Mouse (Mus musculus): ENCODE measurements around the gene Taf1c. TPM values are rescaled to one million over a fixed set of nuclear protein-coding genes. Genes with fewer than 3 reads are reported as not detected.

Gene Taf1c
- polyA plus RNA-seq (2012; rRNA removed), result 13.6 and 15.8 TPM in 2 replicates

DNA sequence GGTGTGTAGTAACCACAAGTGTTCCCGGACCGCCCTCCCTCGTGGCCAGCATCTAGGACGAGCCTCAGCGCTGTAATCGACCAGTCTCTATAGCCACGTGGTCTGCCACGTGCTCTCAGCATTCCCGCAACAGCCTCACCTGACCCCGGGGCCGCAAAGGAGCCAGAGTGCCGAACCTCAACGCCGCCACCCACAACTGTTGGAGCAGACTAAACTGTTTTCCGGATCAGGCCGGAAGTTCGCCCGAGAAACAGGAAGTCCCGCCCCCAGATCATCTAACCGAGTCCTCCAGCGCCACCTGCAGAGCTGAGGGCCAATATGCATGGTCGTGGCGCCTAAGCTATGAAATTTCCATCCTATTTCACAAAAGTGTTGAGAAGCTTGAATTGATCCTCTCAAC, at the start of gene Taf1c:
Gene Taf1c (minus strand): TSS at position 227 of the 400 bp plus-strand sequence.

DNA sequence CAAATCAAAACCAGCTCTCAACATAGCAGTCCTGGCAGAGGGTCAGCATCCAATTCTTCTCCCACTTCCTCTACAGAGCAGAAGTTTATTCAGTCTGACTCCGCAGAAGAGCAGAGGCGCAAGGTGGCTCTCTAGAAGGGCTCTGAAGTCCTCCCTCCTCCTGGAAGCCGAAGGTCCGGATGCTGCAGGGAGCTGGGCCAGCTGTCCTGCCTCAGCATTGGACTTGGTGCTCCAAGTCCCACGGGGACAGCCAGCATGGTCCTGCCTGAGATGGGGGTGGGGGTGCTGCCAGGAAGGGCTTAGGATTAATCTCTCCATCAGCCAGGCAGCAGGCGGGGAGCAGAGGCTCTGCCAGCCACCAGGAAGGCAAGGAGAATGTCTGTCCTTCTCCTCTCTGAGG, 30.4 kb upstream of the Taf1c start, which contains the start of gene Kcng4:
Gene Kcng4 (minus strand): TSS at position 303 of the 400 bp plus-strand sequence.

DNA sequence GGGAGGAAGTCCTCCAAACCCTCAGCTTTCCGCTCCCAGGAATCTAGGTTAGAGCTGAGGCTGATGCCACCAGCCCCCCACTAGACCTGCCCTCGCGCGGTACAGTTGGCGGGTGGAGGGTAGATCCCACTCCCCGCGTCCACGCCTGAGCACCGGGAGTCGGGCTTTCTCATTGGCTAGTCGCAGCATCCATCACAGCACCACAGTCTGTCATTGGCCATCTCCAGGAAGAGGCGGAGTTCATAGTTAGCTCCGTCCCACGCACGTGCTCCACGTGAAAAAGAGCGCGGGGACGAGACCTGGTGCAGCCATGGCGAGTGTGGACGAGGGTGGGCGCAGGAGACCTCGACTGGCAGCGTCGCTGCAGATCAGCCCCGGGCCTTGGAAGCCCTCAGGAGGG, 7.4 kb upstream of the Taf1c start, which contains the start of gene Adad2:
Gene Adad2 (plus strand): TSS at position 277 of the 400 bp plus-strand sequence.

DNA sequence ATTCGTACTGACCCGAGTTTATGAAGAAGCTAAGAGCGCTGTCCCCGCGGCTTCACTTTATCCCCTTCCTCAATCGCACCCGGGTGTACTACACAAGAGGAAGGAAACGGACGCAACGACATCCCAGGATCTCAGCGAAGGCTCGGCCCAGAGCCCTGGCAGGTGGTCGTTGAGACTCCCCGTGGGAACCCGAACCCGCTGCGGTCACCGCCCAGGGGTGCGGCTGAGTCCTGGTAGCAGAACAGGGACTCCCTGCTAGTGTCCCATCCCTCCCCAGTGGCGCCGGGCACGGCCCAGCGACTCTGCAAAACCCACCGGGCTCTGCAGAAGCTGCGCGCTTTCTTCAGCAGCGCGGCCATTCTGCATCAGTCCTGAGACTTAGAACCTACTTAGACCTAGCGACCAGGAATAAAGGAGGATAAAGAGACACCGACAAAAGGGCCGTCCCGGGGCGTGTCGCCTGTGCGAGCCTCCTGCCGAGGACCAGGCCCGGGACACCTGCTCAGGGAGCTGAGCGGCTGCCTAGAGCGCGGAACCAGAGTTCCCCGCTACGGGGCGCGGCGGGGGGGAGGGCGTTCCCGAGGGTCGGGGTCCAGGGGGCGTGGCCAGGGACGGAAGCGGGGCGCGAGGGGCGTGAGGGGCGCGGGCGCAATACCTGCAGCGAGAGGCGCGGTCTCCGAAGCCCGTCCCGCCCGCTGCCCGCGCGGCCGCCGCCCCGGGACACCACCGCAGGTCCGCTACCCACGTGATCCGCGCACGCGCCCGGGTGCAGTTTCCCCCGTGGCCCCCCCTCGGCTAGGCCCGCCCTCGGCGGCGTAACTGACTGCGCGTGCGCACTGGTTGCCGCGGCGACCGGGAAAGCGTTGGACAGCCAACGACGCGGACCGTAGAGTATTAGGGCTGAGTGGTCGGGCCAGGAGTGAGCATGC, 30.3 kb downstream of the Taf1c start, which contains the start of the genes Hsdl1 and Dnaaf1:
Gene Hsdl1 (minus strand): TSS at position 747 of the 929 bp plus-strand sequence.
Gene Dnaaf1 (plus strand): TSS at position 799 of the 929 bp plus-strand sequence.

DNA sequence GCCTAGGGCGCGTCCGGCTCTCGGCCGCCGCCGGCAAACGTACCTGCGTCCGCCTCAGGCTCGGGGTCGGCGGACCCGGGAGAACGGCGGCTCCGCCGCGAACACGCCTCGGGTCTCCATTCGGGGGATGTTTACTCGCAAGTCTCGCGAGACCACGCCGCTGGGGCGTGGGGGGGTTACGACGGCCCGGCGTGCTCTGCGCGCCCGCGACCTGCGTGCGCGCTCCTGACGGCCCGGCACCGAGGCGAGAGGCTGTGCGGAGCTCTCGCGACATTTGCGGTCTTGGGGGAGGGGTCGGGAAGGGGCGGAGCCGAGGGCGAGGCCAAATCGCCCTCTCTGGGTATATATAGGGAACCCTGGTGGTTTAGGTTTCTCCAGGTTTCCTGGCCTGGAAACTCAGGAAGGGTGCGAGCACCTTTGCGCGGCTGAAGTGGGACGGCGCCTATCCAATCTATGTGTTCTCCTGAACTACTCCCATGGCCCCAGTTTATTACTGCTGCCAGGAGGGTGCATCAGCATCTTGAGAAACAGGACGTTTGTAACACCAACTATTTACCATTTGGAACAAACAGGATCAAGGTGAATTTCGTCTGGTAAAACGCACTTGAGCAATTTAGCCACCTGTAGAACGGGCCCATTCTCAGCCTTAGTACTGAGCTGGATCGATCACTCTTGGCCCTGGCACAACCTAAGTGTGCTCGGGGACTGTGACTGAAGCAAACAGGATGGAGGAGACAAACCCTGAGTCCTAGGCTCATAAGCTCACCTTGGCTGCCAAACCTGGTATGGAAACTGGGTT, 46.2 kb downstream of the Taf1c start, which contains the start of gene Mbtps1:
Gene Mbtps1 (minus strand): TSS at position 133 of the 799 bp plus-strand sequence.

Other genes starting within 250 kb of the Taf1c start
- gene Mlycd, start 210.3 kb downstream of the Taf1c start, polyA plus RNA-seq (2012; rRNA removed), result 29.8 and 46.8 TPM in 2 replicates
- 44.6 and 57.7 TPM in 2 replicates for gene Osgin1, start 171.1 kb downstream of the Taf1c start, polyA plus RNA-seq (2012; rRNA removed)
- gene Necab2, start 158.5 kb downstream of the Taf1c start, polyA plus RNA-seq (2012; rRNA removed), result 0.55 and 0.78 TPM in 2 replicates
- gene Slc38a8, start 103.5 kb downstream of the Taf1c start, polyA plus RNA-seq (2012; rRNA removed), result 0.02 TPM in 1 of 2 replicates, not detected in the other
- 28.2 and 30.5 TPM in 2 replicates for gene Mbtps1, start 46.5 kb downstream of the Taf1c start, polyA plus RNA-seq (2012; rRNA removed)
- 10.3 and 12.2 TPM in 2 replicates for gene Hsdl1, start 30.0 kb downstream of the Taf1c start, polyA plus RNA-seq (2012; rRNA removed)
- 0.16 and 0.30 TPM in 2 replicates for gene Dnaaf1, start 30.0 kb downstream of the Taf1c start, polyA plus RNA-seq (2012; rRNA removed)
- 0.03 and 0.12 TPM in 2 replicates for gene Adad2, start 7.5 kb upstream of the Taf1c start, polyA plus RNA-seq (2012; rRNA removed)
- 1.7 and 2.3 TPM in 2 replicates for gene Kcng4, start 30.5 kb upstream of the Taf1c start, polyA plus RNA-seq (2012; rRNA removed)
- 36.3 and 54.8 TPM in 2 replicates for gene Wfdc1, start 61.1 kb upstream of the Taf1c start, polyA plus RNA-seq (2012; rRNA removed)
- gene Atp2c2, start 94.8 kb upstream of the Taf1c start, polyA plus RNA-seq (2012; rRNA removed), result 2.4 and 2.6 TPM in 2 replicates
- 4.3 and 4.9 TPM in 2 replicates for gene Tldc1, start 173.2 kb upstream of the Taf1c start, polyA plus RNA-seq (2012; rRNA removed)
- 767 and 954 TPM in 2 replicates for gene Cotl1, start 235.3 kb upstream of the Taf1c start, polyA plus RNA-seq (2012; rRNA removed)